Mouse (Mus musculus) megakaryocyte-erythroid progenitor cell, adult 5-6 weeks (primary cell): ENCODE measurements at regions not wholly inside any gene's neighbourhood (a gene's known extent, or its start where the extent isn't known, plus 50 kb on each side); places are given as distances from the start of the nearest gene placed in this dataset.
"Not testable (repeated sequence)": the region's sequence is repeated elsewhere in the genome, so short reads cannot be mapped to it uniquely, and the experiment has no call there.

Experiments
- ATAC-seq: replicated peaks from 2 replicates; pipeline ENCODE4 v1.8.0; 2016; ENCODE audit warnings: mild to moderate bottlenecking, inconsistent platforms; ENCODE audit not compliant: severe bottlenecking, poor library complexity, low FRiP score, low TSS enrichment

DNA sequence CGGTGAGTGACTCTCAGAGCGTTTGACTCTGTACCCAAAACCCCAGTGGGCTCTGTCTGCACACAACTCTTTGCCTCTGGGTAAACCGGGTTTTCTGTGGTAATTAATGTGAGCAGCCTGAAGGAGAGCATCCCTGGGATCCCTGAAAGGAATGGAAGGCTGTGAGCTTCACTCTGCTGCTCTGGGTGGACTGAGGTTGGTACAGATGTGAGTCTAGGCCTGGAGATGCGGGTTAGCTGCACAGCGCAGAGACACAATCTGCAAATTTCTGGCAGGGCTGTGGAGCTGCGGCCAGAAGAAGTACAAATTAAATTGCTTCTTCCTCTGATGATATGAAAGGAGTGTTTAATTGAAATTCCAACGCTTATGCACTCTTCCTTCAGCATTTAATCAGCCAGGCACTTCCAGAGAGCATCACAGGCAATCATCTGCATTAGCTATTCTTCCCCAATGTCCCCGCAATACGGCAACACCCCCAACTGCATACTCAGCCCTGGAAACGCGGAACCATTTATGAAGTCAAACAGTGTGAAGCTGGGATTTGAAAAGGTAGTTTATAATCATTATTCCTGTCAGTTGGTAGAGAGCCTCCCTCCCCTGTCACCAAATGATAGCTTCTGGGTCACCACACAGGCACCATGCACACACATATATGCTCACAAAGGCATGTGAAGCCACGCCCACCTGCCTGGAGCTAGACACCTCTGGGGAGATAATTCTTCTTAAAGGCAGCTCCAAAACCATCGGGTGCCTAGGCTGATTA, 185.5 kb upstream of the Afdn start:
- ATAC-seq = no peak

DNA sequence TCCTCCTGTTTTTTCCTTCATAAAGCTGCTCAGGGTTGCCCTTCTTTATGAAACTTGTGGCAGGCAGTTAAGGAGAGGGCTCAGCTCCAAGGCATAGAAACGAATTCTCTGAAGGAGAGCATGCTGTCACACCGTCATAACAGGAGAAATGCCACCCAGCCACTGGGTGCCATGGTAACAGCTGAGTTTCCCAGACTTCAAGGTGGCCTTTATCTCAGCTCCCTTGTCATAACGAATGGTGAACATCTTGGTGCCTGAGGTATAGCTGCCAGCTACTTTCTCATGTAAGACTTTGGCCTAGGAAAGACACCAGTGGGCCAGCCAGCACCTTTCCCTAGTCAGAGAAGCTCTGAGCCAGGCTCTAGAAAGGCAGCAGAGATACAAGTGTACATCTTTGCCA, 182.5 kb upstream of the Afdn start:
- no peak for ATAC-seq

DNA sequence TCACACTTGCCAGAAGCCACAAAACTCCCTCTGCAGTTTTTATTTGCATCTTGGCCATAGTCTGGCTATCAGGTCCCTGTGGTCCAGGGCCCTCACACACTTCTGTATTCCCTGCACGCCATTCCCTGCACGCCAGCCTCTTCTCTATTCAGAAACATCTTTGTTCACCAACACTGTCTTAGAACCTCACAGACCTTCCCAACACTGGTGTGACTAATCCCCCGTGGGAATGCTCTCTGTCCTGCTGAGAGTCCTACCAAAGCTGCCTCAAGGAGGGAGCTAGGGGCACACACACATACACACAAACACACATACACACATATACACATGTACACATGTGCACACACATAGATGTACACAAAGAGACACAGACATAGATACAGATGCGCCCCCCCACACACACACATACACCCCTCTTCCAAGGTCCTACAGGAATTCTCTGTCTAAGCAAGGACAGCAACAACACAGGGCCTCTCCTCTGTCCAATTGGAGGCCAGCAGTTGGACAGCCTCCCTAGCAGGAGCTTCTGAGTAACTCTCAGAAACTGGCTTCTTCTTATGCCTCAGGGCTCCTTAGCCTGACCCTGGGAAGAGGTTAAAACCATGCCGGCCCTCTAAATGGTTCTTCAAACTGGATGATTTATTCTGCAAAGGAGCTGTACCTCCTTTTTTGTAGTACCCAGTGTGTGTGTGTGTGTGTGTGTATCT, 179.0 kb upstream of the Afdn start:
- no peak for ATAC-seq

DNA sequence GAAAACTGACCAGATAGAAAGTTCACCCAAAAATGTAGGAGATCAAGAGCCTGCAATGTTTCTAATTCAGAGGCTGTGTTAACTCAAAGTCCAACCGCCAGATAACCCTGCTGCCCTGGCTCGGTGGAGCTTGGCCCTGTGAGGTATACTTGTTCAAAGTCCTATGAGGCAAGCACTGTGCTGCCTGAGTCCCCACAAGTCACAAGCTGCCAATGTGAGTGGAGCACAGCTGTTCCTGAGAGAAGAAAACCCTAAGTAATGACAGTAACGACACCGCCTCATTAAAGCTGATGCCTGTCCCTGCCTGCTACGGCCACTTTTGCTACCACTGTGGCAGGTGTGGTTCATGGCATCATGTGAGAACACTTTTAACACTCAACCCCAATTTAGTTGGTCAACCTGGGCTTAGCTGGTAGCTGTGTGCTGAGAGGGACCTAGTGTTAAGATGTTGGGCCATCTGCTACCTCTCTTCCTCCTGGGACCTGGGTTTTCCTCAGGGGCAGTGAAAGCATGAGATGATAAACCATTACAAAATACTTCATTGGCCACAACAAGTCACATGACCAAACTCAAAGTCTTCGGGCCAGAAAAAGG, 178.2 kb upstream of the Afdn start:
- ATAC-seq = no peak

DNA sequence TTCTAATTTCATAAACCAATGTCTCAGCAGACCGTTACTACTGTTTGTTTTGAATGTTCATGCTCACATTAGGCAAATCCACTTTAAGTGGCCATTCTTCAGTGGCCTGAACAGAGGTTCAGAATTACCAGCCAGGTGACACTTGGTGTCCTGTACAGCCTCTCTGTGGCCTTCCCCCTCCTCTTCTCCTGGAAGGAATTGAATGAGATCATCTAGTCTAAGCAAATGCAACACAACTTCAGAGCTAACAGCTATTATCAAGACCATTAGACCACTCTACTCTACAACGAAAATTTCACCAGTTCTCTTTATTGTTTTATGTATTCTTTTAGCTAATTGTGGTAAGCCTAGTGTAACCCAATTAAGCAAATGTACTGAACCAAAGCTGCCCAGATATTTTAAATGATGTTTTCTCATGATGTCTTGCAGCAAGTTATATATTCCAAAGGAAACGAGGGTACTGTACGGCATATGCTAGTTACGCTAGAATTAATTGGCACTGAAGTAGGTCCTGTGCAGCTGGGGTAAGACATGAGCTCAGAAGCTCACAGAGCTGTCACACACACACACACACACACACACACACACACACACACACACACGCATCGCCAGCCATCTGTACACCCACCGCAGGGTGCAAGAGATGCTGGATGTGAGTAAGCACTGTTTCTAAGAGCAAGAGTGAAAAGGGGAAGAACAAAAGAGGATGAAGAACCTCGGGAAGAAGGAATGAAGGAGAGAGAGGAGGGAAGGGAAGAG, 176.7 kb upstream of the Afdn start:
- ATAC-seq = no peak

DNA sequence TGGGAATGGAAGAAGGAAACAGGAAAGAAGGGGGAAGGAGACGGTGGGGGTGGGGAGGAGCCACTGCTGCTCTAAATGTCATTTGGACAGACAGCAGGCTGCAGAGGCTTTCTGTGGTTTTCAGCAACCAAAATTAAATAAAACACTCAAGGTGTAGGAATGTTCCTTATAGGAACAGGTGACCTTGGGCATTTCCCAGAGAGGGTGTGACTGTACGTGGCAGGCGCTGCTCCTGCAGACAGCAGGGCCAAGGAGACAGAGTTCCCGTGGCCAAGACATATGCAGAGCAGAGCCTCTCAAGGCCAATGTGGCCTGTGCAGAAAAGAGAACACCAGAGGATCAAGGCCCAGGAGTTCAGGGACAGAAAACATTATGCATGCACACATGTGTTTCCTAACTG, 175.9 kb upstream of the Afdn start:
- ATAC-seq = no peak

DNA sequence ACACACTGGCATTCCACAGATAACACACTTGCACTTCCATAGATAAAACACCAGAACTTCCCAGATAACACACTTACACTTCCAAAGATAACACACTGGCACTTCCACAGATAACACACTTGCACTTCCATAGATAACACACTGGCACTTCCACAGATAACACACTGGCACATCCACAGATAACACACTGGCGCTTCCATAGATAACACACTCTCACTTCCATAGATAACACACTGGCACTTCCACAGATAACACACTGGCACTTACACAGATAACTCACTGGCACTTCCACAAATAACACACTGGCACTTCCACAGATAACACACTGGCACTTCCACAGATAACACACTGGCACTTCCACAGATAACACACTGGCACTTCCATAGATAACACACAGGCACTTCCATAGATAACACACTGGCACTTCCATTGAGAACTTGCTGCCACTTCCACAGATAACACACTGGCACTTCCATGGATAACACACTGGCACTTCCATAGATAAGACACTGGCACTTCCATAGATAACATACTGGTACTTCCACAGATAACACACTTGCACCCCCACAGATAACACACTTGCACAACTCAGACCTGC, 170.0 kb upstream of the Afdn start:
- ATAC-seq = not testable (repeated sequence)
